Mouse (Mus musculus) frontal cortex, postnatal 10 days (tissue): ENCODE results near the gene Taf10.

Source experiments
- DNase-seq, 2 experiments: peaks; one replicate each; pipeline ENCODE4 v3.0.0; 2022; ENCODE audit warnings: low spot score in 2 of 2, mixed read lengths in 1 of 2

Taf10 gene

GRCm38 (mm10) chr7:105726144-105726979, 17.8 kb downstream of the Taf10 start:
- peak in 1 of 2 experiments; percentile 54 for DNase-seq

DNA sequence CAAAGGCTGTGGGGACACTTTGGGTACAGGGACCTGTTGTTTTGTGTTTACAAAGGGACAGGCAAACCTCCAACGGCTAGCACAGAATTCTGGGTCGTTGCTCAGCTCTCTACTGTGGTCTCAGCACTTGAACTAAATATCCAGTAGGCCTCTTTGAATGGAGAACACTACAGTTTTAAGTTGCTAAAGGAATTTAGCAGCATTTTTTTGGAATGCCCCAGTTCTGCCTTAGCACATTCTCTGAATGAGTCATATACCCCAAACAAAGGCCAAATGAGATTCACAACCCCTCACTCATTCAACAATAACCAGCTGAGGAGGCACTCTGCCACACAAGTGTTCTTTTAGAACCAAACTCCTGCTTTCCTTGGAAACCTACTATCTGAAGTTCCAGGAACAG, 22.2 kb downstream of the Taf10 start:
- no peak for DNase-seq

DNA sequence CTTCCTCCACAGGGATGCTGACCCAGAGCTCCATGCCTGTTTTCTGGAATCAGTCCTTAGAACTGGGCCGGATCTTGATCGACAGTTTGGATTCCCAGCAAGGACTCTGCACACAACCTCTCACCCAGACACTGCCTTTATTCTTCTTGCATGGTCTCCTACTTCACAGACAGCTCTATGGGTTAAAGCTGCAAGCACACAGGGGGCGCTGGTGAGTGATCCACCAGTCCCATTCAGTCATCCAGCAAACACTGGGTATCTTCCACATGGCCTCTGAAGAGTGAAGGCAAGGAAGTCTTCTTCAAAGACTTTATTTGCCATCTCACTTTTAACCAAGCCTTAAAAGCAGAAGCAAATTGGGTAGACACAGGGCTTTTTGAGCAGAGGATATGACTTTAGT, 28.8 kb downstream of the Taf10 start:
- DNase-seq, result no peak

- DNase-seq, result no peak
These were observed 35.4 kb downstream of the Taf10 start for GRCm38 (mm10) chr7:105708733-105709132.

DNA sequence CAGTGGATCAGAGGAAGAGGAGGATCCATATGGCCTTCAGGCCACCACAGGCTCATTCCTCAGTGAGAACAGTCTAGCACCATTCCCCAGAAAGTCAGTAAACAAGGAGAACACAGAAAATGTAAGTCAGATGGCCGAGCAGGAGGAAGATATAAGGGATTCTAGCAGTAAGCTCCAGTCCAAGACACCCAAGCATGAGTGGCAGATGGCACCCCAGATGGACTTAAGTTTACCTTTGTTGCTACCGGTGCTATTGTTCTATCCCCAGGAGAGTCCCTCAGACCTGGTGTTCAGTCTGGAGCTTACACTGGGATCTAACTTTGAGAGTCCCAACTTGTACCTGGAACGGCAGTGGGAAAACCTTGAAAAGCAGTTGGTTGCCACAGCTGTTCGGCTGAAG, 40.3 kb downstream of the Taf10 start:
- no peak for DNase-seq

DNA sequence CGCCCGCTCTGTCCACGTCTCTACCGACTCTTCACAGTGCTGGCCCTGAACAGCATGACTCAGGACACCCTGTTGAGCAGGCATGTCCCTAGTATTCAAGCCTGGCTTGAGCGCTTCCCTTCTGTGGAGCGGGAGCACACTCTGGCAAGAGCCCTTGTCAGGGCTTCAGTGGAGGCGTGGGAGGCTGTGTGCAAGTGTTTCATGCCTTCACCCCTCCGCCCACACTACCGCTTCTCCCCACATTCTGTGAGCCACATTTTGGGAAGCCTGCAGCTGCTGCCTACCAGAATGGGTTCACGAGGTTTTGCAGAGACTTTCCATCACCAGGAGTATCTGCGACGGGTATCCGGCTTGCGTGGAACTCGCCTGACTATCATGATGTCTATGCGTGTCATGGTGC, 41.0 kb downstream of the Taf10 start:
- no peak for DNase-seq

- DNase-seq, result no peak
These were observed 53.3 kb downstream of the Taf10 start for GRCm38 (mm10) chr7:105690875-105691274.
